Mouse (Mus musculus) kidney, adult 2 months (tissue): ENCODE data around the gene Cr2.

Experiments used
- CTCF ChIP-seq: fragments of 200-500 bp; conservative IDR thresholded peaks from 2 replicates; pipeline ENCODE4 v1.5.1; 2011; ENCODE audit warnings: low read depth, mild to moderate bottlenecking, control low read depth, low read length, moderate library complexity, mixed read lengths; ENCODE audit not compliant: insufficient read depth, insufficient read length
- POLR2A ChIP-seq: fragments of 200-500 bp; IDR thresholded peaks from one replicate; pipeline ENCODE4 v1.6.1; 2011; ENCODE audit warnings: low read depth, low read length, control low read depth

GRCm38 (mm10) chr1:195131675-195132015, 44.9 kb downstream of the Cr2 start:
- TF ChIP-seq POLR2A (no peak), CTCF (no peak)
